Mouse (Mus musculus): ENCODE measurements around the gene Fank1. TPM values are rescaled to one million over a fixed set of nuclear protein-coding genes. Genes with fewer than 3 reads are reported as not detected.
A peak's percentile ranks its signal among the peaks of the same experiment; 100 is the strongest.
"Not testable (repeated sequence)": the region's sequence is repeated elsewhere in the genome, so short reads cannot be mapped to it uniquely, and the experiment has no call there.

Fank1 gene
- total RNA-seq, 2 experiments from 2014 or later, result not detected

DNA sequence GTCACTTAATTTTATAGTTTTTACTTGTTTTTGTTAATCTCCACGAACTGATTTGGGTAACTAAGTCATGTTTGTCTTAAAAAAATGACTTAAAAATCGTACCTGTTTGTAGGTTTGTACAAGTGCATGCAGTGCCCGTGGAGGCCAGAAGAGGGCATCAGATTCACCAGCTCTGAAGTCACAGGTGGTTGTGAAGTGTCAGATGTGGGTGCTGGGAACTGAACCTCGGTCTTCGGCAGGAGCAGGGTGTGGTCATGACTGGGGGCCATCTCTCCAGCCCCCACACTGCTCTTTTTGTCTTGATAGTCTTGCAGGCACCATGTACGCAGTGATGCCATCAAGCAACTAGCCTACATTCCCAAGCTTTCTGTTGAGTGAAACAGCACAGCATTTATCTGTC is 47.1 kb downstream of the Fank1 start:
- no peak for ATAC-seq (ENCODE audit: poor library complexity, severe bottlenecking)

DNA sequence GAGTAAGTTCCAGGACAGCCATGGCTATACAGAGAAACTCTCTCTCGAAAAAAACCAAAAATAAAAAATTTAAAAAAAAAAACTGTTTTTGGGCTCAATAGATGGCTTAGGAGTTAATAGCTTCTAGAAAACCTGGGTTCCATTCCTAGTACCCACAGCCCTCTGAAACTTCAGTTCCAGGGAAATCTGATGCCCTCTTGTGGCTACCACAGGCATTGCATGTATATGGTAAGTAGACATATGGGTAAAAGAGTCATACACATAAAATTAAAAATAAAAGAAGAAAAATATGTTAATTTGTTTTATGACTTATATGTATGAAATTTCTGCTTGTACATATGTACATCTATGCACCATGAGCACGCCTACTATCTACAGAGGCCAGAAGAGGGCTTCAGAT is 47.9 kb downstream of the Fank1 start:
- ATAC-seq (ENCODE audit: poor library complexity, severe bottlenecking), result peak; percentile 51; the same call in 1 of the 2 replicates

DNA sequence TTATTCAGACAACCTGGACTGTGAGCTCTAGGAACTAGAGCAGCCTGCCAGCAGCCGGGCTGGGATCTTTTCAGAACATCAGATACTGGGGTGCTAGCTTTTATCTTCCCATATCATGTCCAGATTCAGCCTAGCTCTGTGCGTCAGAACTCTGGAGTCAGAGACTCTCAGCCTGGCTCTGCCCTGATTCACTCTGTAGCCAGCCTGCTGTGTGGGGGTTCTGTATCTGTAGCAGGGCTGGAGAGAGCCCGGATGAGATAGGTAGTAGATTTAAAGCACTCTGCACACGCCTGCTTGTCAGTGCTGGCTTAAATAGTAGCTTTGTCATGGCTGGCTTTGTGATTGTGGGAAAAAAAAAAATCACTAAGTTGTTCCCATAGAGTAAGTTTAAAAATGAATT is 51.9 kb downstream of the Fank1 start:
- no peak for ATAC-seq (ENCODE audit: poor library complexity, severe bottlenecking)

DNA sequence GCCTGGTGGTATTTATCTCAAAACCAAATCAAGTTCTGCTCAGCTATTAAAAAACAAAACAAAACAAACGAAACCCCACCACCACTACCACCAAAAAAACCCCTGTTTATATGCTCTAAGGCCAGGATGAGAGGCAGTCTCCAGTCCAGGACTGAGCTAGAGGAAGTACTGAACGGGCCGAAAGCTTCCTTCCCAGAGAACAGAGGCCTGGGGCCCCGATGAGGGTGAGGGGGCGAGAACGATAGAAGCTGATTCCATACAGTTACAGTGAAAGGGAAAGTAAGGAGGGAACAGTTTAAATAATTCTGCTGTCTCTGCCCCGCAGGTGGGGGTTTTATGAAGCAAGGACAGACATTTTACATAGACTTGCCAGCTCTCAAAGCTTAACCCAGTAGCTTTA is 52.9 kb downstream of the Fank1 start:
- ATAC-seq (ENCODE audit: poor library complexity, severe bottlenecking), result no peak

DNA sequence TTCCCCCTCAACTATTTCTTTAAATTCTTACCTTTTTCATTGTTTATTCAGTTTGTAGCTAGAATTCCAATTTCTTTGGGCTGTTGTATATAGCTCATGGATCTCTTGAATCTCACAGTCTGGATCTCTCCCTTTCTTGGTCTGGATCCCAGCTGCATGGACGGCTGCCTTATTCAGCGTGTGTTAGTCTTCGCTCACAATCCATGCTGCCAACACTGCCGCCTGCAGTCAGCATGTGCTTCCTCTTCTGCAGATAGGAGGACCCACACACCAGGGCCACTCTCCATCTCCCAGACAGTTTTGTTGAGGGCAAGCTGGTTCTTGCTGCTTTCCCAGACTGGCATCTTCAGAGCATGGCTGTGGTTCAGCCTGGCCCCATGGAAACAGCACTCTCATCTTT is 62.9 kb downstream of the Fank1 start:
- ATAC-seq (ENCODE audit: poor library complexity, severe bottlenecking), result no peak

DNA sequence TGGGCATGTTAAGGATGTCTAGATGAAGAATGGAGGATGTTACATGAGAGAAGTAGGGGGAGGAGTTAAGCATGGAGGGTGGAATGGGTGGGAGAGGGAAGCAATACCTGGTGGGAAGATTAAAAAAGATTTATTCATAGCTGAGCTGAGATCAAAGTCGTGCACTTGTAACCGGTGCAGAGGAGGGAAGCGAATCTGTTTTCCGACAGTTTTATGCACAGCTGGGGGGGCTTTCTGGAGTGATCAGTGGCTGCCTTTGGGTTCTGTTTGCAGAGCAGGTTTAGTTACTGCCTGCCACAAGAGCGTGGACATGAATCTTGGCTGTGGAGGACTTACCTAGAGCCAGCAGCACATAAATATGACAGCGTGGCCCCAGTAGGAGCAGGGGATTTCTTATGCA is 65.4 kb downstream of the Fank1 start:
- no peak for ATAC-seq (ENCODE audit: poor library complexity, severe bottlenecking)

DNA sequence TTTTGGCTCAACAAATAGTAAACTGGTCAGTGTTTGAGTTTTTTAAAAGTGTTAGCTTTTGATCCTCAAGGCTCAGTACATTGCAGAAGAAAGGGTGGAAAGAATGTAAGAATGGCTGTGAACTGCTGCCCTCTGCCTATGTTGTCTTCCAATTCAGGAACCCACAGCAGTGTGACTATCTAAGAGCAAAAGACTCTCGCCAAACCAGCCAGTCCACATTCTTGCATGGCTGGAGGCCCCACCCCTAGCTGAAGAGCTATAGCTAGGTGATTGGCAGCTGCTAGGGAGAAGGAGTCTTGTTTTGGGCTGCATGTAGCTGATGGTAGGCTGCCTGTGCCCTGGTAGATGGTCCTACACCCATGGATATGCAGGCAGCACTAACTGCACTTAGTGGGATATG is 70.5 kb downstream of the Fank1 start:
- no peak for ATAC-seq (ENCODE audit: poor library complexity, severe bottlenecking)

DNA sequence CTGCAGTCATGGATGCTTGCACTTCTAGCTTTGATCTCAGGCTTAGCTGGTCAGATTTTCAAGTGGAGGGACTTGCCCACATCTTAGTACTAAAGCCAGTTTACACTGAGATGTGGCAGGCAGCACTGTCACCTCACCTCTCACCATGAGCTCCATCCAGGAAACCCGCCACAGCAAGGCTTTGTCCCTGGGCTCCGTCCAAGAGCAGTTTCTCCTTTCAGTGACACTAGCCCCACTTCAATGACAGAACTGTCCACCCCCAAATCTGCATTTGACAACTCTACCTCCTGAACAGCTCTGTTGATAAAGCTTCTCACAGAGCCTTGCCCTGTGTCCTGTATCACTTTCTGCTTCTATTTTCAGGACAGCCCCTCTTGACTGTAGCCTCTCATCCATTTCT is 71.5 kb downstream of the Fank1 start:
- ATAC-seq (ENCODE audit: poor library complexity, severe bottlenecking), result no peak

DNA sequence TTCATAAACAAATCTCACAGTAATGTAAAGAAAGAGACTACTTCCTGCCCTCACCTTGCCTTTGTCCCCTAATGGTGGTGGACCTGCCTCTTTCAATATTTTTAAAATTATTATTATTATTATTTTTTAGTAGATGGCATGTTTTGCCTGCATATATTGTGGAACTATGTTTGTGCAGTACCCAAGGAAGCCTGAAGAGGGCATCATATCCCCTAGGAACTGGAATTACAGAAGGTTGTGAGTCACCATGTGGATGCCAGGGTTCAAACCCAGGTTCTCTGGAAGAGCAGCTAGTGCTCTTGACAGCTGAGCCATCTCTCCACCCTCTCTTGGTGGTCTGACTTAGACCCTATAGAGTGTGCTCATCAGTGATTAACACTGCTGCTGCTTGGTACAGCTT is 74.1 kb downstream of the Fank1 start:
- ATAC-seq (ENCODE audit: poor library complexity, severe bottlenecking), result peak; percentile 31; the same call in 1 of the 2 replicates

DNA sequence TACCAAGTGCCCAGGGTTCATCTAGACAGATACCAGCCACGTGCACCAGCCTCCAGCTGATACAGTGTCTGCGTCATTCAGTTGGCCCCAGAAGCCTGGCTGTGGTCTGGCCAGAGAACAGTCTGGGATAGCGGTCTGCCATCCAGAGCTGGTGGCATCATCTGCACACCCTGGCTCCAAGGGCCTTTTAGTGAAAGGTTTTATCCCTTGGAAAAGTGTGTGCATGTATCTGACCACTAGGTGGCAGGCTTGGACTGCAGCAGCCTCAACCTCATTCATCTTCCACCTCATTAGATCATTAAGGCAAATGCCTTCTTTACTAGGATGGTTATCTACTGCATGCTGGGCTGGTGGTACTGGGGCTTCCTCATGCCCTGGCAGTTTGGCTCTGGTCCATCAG is 79.6 kb downstream of the Fank1 start:
- peak; percentile 89 for ATAC-seq (ENCODE audit: poor library complexity, severe bottlenecking)

DNA sequence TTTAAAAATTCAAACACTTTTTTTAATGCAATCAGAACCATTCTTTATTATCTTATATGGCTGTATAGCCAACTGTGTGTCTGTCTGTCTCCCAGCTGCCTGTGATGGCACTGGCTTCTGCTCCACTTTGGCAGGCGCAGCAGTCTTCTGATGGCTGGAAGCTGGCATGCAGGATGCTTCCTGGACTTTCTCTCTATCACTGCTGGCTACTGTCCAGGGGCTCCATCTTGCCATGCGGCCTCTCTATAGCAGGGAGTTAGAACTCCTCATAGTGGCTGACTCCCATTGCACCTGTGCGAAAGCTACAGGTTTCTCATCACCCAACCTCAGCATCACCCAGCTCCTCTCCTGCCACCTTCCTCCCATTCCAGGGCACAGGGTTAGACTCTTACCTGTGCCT is 81.8 kb downstream of the Fank1 start:
- ATAC-seq (ENCODE audit: poor library complexity, severe bottlenecking), result no peak

DNA sequence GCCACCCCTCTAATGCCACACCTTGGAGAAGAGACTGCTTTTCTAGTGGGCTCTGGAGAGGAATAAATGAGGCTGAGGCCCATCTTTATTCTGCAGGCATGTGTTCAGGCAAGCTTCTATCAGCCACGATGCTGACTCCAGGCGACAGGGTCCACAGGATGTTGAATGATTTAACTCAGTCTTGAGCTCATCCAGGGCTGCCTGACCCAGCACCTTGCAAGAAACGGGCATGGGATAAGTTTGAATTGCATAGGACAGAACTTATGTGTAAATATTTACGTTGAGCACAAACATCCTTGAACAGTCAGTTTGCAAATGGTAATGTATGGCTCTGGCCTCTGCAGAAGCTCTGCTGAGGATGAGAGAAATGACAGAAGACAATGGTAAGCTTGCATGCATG is 82.9 kb downstream of the Fank1 start:
- no peak for ATAC-seq (ENCODE audit: poor library complexity, severe bottlenecking)

DNA sequence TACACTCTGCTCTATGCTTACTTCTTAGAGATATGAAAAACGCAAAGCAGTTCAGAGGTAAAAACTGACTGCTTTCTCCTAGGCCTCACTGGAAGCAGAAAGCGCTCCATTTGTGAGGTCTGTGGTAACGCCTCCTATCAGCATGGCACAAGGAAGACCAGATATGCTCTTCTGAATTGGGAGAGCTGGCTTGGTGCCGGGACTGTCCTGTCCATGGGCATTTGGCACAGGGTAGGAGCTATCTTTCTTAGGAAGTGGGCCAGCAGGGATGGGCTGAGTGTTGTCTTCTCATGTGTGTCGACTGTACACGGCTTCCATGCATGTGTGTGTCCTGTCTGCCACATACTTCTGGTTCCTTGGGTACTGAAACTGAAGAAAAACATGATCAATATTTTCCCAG is 85.6 kb downstream of the Fank1 start:
- no peak for ATAC-seq (ENCODE audit: poor library complexity, severe bottlenecking)

DNA sequence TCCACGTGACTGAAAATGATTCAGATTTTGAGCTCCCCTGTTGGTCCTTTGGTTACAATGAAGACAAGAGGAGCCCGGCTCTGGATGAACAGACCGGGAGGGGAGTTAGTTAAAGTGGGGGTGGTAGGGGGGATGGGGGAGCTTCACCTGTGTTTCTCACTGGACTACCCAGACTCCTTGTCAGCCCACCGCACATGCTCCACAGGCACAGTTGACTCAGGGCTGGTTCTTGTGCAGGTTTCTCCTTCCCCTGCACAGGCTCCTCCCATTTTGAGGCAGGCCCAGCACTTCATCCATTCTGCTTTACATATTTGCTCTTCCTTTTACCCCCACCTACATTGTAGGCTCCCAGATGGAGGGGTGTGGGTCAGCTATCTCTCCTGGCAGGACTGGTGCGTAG is 86.1 kb downstream of the Fank1 start:
- no peak for ATAC-seq (ENCODE audit: poor library complexity, severe bottlenecking)

DNA sequence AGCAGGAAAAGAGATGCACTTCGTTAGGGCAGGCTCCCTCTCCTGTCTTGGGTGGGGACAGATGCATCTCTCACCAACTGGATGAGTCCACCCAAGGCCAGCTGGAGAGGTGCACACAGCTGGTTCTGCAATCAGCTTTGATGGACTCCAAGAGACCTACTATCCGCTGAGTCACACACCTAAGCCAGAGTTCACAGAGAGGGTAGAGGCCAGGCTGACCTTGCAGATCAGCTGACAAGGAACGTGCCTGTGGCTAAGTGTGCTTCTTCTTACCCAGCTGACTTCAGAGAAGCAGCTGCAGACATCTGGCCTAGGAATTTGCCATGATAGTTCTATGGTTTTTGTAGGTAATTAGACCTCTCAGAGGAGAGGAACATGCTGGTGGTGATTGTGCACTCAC is 86.5 kb downstream of the Fank1 start:
- ATAC-seq (ENCODE audit: poor library complexity, severe bottlenecking), result no peak

DNA sequence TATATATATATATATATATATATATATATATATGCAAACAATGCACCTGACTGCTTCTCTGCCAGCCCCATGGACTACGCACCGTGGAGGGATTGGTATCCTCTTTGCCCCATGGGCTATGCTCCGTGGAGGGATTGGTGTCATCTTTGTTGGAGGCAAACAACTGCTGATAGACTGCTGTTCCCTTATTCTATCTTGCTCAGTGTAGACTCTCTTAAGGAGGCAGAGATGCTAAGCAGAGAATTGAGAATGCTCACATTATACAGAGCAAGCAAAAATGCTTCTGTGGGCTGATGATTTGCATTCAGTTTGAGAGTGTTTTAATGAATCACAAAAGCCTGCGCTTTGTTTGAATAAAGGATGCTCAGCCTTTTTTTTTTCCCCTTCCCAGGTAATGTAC is 87.0 kb downstream of the Fank1 start:
- ATAC-seq (ENCODE audit: poor library complexity, severe bottlenecking), result no peak

DNA sequence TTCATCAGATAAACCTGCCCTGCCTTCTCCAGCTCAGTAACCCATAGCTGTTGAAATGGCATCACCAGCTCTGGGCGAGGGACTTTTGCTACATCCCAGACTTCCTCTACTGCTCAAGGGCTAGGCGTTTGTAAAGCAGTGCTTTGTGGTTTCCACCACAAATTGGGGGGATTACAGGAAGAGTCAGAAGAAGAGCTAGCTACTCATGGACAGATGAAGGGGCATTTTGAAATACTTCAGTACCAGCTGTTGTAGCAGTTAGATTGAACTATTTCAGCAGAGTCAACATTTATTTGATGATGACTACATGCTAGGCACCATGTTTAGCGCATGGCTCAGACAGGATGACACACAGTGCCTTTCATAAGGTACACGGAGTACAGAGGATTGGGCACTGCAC is 93.6 kb downstream of the Fank1 start:
- ATAC-seq (ENCODE audit: poor library complexity, severe bottlenecking), result no peak

DNA sequence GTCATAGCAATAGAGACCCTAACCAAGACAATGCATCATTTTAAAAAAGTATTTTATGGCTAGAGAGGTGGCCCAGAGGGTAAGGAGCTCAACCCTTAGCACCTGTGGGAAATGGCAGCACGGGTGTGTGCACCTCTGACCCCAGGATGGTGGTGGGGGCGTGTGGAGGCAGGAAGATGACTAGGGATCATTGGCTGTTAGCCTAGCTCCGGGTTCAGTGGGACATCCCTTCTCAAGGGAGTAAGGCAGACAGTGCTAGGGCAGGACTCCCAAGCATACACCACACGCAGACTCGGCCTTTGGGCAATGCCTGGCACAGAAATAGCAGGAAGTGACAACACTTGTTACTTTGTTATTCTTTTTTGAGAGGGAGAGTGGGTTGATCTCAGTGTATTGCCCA is 96.0 kb downstream of the Fank1 start:
- no peak for ATAC-seq (ENCODE audit: poor library complexity, severe bottlenecking)

DNA sequence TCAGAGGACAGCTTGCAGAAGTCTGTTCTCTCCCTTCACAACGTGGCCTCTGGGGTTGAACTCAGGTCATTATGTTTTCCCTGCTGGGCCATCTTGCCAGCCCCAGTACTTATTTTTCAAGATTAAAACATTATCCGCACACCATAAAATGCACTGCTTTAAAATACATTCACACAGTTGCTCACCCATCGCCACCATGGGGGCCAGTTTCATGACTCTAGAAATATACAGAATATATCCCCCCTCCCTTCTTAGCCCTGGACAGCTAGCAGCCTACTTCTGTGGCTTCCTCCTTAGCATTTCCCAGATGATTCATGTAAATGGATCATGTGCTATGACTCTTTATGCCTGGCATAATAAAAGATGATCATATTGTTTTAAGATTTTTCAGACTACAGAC is 99.5 kb downstream of the Fank1 start:
- no peak for ATAC-seq (ENCODE audit: poor library complexity, severe bottlenecking)

DNA sequence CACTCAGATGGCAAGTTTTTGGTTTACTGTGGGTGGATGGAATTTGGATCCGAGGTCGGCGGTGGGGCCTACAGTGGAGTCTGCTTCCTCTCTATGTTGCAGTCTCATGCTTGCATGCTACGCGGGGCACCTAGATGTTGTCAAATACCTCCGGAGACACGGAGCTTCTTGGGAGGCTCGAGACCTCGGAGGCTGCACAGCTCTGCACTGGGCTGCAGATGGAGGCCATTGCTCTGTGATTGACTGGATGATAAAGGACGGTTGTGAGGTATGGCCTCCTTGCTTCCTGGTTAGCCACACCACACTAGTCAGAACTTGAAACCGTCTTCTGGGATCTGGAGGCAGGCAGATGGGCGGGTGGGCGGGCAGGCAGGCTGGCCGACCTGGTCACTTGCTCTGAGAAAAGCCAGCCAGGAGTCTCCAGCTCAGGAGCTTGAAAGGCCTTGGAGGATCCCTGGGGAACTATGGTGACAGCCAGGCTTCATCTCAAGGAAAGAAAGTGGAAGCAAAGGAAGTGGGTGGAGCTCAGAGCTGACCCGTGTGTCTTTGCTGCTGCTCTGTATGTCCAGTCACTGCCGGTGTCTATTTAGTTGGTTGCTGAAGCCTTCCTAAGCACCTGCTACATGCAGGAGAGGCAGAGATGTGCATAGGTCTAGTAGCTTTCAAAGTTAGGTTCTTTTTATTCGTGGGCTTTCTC is 100.1 kb downstream of the Fank1 start:
- ATAC-seq (ENCODE audit: poor library complexity, severe bottlenecking), result no peak

DNA sequence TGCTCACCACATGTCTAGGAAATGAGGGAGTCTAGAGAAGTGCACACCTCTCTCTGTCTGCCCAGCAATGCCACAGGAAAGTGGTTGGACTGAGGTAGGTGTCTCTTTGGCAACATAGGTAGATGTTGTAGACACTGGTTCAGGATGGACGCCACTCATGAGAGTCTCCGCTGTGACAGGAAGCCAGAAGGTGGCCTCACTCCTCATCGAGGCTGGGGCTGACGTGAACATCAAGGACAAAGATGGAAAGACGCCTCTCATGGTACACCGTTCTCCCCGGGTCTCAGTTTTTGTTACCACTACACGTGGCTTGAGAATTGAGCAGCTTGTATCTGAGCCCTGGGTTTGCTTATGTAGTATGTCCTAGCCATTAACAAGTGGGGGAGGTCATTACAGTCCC is 103.1 kb downstream of the Fank1 start:
- no peak for ATAC-seq (ENCODE audit: poor library complexity, severe bottlenecking)

DNA sequence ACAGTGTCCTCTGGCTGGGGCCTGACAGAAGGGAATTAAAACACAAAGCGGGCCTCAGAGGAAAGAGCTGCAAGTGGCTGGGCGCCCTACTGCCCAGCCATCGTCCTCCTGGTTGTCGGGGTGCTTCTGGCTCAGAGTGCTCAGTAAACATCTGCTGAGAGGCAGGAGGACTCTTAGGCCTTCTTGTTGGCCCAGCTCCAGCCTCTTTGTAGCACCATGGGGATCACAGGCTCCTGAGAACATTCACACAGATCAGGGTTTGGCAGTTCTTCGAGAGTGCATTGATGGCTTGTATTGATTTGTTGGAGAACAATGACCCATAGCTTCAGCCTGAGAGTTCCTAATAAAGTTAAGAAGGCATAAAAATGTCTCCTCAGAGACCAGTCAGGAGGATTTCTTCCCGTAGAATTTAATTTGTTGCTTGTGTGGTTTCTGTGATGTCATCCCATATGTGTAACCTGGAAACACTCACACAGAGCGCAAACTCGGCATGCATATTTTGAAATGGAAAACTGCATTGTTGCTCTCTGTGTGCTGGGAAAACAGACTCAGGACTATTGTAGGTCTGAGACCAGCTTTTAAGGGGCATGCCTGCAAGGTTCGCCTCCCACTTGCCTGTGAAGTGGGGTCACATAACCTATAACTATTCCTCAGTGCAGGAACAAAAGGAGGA is 108.2 kb downstream of the Fank1 start:
- ATAC-seq (ENCODE audit: poor library complexity, severe bottlenecking), result not testable (repeated sequence)
